Mouse (Mus musculus) spleen, adult 2 months (tissue): ENCODE results near the gene Adamts4. TPM values are rescaled to one million over a fixed set of nuclear protein-coding genes. Genes with fewer than 3 reads are reported as not detected.

Experiments
- DNase-seq, 2 experiments: peaks; one replicate each; pipeline versions ENCODE4 v3.0.0 to v3.0.0-alpha.2; 2012 to 2021; ENCODE audit warnings: low spot score in 2 of 2, low read depth in 1 of 2
- H3K27ac ChIP-seq: fragments of 200-500 bp; 2 replicates; pipeline ENCODE4 v1.5.1; 2012; ENCODE audit warnings: low read length, inconsistent platforms; ENCODE audit not compliant: insufficient read depth
- H3K27me3 ChIP-seq: fragments of 200-500 bp; 2 replicates; pipeline ENCODE4 v1.6.1; 2012; ENCODE audit warnings: mild to moderate bottlenecking, moderate library complexity, low read length, inconsistent platforms; ENCODE audit not compliant: control insufficient read depth, insufficient read depth
- H3K36me3 ChIP-seq: fragments of 200-500 bp; 2 replicates; pipeline ENCODE4 v1.6.1; 2012; ENCODE audit warnings: mild to moderate bottlenecking, low read length, inconsistent platforms; ENCODE audit not compliant: control insufficient read depth, insufficient read depth
- H3K4me1 ChIP-seq: fragments of 200-500 bp; 2 replicates; pipeline ENCODE4 v1.6.1; 2011; ENCODE audit warnings: inconsistent platforms; ENCODE audit not compliant: control insufficient read depth, insufficient read depth, insufficient read length
- H3K4me3 ChIP-seq: fragments of 200-500 bp; 2 replicates; pipeline ENCODE4 v1.5.1; 2011; ENCODE audit warnings: mild to moderate bottlenecking, inconsistent platforms; ENCODE audit not compliant: insufficient read depth, insufficient read length; ENCODE audit errors: extremely low read depth
- CTCF ChIP-seq: fragments of 200-500 bp; IDR thresholded peaks from 2 replicates; pipeline ENCODE4 v1.5.1; 2011; ENCODE audit warnings: mild to moderate bottlenecking, inconsistent platforms; ENCODE audit not compliant: insufficient read depth, insufficient read length, insufficient replicate concordance; ENCODE audit errors: extremely low read depth
- POLR2A ChIP-seq: fragments of 200-500 bp; IDR thresholded peaks from 2 replicates; pipeline ENCODE4 v1.6.1; 2011; ENCODE audit warnings: low read depth, low read length, inconsistent platforms
- WGBS: fragments of 180-500 bp; shearing (Covaris S2); methylation state at CpG from one replicate; pipeline ENCODE4 v1.1.7; 2018; 5-methylcytosine and 5-hydroxymethylcytosine counted together
- polyA plus RNA-seq: library from polyadenylated mRNA; depleted of rRNA; stranded (reverse); fragments of >200 nt; gene quantifications from 2 replicates; pipeline ENCODE4 v1.2.3, GENCODE M21; 2012

Gene Adamts4
- polyA plus RNA-seq, 1 experiment = 0.64 TPM

DNA sequence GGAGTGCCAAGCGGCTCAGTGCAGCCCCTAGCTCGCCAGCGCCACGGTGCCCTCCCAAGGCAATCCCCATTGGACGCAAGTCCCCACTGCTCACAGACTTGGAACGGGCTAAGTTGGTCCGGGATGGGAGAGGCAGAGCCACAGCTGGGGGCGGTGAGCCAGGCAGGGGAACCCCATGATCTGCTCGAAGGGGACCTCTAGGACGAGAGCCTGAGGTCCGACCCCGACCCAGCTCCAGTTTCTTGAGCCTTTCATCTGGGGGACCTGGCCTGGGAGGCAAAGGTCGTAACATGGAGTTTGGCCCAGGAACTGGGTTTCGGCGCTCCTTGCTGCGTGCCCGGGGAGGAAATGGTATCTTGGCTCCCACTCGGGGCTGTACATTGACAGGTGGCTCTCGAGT lies 36.3 kb downstream of the Adamts4 start:
- Histone ChIP-seq H3K4me1 (peaks cover 7% of the 10 kb centered on the region), H3K27me3 (no peaks in the 10 kb centered on the region), H3K27ac (no peak overlapping the region), H3K36me3 (peaks cover 3% of the 10 kb centered on the region), H3K4me3 (no peak overlapping the region)
- WGBS = 94% methylated on average over 19 of the region's 19 CpGs
- DNase-seq = no peak
- TF ChIP-seq POLR2A (no peak), CTCF (no peak)

DNA sequence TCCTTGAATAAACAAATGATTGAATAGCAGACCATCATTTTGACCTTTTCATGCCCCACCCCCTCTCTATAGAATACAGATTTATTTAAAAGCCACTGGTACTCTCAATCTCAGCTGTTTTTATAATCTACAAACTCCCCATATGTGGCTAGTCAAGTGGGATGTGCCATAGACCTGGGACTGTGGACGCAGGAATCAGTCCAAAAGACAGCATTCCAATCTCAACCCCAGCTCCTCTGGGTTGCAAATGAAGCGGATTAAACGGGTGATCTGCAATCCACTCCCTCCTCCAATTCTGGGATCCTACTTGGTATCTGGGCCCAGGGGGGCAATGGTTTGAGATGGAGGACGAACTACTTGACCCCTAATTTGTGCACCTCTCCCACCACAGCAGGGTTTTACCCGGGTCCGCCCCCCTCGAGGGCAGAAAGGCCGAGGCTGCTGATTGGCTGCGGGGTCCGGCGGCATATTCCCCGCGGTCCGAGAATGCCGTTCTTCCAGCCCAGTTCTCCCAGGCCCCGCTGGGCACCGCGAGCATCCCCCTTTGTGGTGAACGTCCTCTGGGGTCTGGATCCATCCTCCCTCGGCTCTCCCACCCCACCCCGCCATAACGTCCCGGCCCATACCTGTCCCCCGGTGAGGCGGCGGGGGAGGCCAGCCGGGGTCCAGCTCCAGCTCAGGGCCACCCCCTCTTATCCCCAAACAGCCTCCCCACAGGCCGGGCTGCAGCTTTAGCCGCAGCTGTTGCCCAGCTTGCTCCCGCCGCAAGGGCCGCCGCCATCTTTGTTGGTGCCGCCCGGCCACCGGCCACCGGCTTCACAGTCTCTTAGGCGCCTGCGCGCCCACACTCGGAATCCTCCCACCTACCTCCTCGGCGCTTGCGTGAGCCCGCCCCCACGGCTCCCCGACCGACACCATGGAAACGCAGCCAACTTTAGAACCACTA lies 37.2 kb downstream of the Adamts4 start, which contains the start of gene Usp21:
Gene Usp21 (minus strand): TSS at position 856 of the 946 bp plus-strand sequence.
- WGBS = 2% methylated on average over 48 of the region's 49 CpGs
- Histone ChIP-seq H3K4me1 (peaks cover 7% of the 10 kb centered on the region), H3K27ac (peak within 1 kb of the TSS; percentile 60)

DNA sequence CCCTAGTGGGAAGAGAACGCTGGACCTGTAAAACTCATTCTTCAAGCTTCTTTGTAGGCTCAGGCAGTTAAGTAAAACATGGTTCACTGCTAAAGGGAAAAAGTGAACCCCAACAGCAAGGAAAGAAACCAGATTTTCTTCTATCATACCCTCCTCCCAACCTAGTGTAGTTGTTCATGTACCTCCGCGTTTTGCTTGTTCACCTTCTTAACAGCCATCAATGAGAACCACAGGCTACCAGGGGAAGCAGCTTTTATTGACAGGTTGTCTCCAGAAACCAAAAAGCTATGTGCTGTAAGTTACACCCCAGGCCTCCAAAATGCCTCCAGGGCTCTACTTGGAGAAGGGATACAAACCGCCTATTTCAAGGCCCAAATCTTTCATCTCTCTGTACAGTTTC lies 38.1 kb downstream of the Adamts4 start:
- H3K4me1 ChIP-seq = peaks cover 7% of the 10 kb centered on the region

More for the DNA sequence above, 37.2 kb downstream of the Adamts4 start, which contains the start of gene Usp21:
- no peak for TF ChIP-seq CTCF
- TF ChIP-seq POLR2A = peak; percentile 68
- H3K27me3 ChIP-seq = no peaks in the 10 kb centered on the region
- DNase-seq = peak; percentile 82 to 93
- H3K36me3 ChIP-seq = peaks cover 3% of the 10 kb centered on the region
- peak within 1 kb of the TSS; percentile 87 for H3K4me3 ChIP-seq

DNA sequence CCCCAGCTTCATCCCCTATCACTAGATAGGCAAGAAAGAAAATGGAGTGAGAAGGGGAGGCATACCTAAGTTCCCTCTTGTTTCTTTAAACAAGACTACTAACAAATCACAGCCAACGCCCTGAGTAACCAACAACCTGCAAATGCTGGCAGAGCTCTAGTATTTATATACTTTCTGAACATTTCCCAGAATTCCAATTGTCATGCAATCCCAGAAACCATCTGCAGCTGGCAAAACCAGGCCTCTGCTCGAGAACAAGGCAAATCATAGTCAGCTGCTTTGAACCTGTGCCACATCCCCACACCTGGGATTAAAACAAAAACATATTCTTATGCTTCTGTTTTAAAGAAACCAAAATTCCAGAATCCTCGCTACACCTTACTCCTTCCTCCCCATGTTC lies 43.1 kb downstream of the Adamts4 start:
- DNase-seq = no peak
- no peak overlapping the region for H3K27ac ChIP-seq
- H3K4me1 ChIP-seq = peaks cover 3% of the 10 kb centered on the region; the same call in 1 of the 2 replicates
- no peaks in the 10 kb centered on the region for H3K27me3 ChIP-seq
- 89% methylated on average over 3 of the region's 3 CpGs for WGBS
- peaks cover 3% of the 10 kb centered on the region for H3K36me3 ChIP-seq
- TF ChIP-seq POLR2A = no peak
- TF ChIP-seq CTCF = no peak
- no peak overlapping the region for H3K4me3 ChIP-seq

More for the DNA sequence above, 38.1 kb downstream of the Adamts4 start:
- WGBS = 67% methylated on average over 4 of the region's 4 CpGs
- Histone ChIP-seq H3K36me3 (peaks cover 3% of the 10 kb centered on the region), H3K27me3 (no peaks in the 10 kb centered on the region), H3K27ac (no peak overlapping the region), H3K4me3 (no peak overlapping the region)
- no peak for DNase-seq
- TF ChIP-seq POLR2A (no peak), CTCF (no peak)

DNA sequence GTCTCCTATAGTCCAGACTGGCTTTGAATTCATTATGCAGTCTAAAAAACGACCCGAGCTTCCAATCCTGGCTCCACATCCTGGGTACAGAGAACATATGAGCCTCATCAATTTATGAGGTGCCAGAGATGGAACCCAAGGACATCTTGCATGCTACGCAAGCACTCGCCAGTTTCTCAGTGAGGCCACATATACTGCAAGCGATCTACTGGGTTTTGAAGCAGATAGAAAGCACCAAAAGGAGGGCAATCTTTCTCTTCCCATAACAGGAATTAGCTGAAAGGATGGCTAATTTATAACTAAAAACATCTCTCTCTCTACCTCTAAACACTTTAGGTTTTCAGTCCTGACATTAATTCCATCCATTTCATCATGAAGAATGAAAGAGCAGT lies 43.7 kb downstream of the Adamts4 start:
- 45% methylated on average over 5 of the region's 5 CpGs for WGBS
- no peak for DNase-seq
- no peaks in the 10 kb centered on the region for H3K27me3 ChIP-seq
- H3K4me1 ChIP-seq = peaks cover 3% of the 10 kb centered on the region; the same call in 1 of the 2 replicates
- TF ChIP-seq CTCF = no peak
- no peak for TF ChIP-seq POLR2A
- H3K4me3 ChIP-seq = peak overlapping the region; percentile 97
- H3K27ac ChIP-seq = peak overlapping the region; percentile 95; the same call in 1 of the 2 replicates
- H3K36me3 ChIP-seq = peaks cover 3% of the 10 kb centered on the region

DNA sequence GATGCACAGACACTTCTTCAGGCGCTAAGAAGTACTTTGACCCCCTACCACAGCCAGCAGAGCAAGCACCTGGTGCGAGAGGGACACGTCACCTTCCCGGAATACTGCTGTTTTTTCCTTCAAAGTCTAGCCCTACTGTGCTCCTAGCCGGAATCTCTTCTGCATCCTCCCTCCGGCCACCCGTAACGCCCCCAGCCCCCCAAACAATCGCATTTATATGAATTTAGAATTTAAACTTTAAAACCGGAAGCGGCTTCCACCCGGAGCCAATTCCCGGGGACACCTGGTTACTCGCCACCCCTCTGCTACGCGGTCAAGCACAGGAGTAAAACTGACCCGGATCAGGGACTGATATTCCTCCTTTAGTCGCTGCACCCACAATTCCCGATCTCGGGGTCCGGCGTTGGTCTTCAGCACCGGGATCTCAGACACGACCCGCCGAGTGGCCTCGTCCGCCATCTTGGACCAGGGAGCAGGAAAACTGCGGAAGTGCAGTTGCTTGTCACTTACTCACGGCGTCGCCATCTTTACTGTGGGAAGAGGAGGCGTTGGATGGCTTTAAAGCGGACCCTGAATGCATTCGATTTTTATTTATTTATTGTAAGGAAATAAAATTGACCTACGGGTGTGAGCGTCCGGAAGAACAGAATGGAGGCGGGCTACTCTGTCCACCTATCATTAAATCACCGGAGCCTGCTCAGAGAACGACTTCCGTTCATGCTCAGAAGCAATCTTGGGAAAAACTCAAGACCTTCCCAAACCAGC lies 44.3 kb downstream of the Adamts4 start, which contains the start of gene Ufc1:
Gene Ufc1 (minus strand): TSS at position 727 of the 765 bp plus-strand sequence.
- Histone ChIP-seq H3K4me3 (peak within 1 kb of the TSS; percentile 97), H3K4me1 (peaks cover 3% of the 10 kb centered on the region; the same call in 1 of the 2 replicates), H3K27me3 (no peaks in the 10 kb centered on the region), H3K27ac (peak within 1 kb of the TSS; percentile 95), H3K36me3 (no peaks in the 10 kb centered on the region)
- WGBS = under 1% methylated on average over 42 of the region's 42 CpGs
- TF ChIP-seq CTCF (no peak), POLR2A (peak; percentile 53; the same call in 1 of the 2 replicates)
- peak; percentile 74 to 78 for DNase-seq
